9 mouse cellular contexts compared by ENCODE assay signal in the genomic region with DNA sequence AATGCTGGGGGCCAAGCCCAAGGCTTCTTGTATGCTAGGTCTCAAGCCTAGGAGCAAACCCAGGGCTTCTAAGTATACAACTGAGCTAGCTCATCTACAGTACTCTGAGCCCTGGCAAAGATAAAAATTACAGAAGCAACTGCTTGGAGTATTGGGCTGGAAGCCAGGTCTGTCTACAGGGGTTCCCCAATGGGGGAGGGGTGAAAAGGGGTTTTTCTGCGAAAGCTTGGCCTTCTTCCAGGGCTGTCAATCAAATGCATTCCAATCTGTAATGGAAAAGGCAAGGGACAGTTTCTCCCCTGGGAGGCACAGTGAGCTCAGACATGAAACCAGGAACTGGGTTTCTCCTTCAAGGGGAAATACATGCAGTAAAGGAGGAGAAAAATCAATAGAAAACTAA.
DNase-seq lines count a peak whose midpoint lies in the region; ATAC-seq lines count a peak whose summit lies in the region.
"Had no signal": no experiment of that assay in that cellular context is flagged by ENCODE, and none has a peak within 500 bp of the region (broad histone marks: within the 10 kb centered on the region; RNA-seq: fewer than 3 reads in every experiment).

No protein-coding gene starts in this region.

- H3K27ac ChIP-seq in lung, embryonic 16.5 days (ENCODE audit: low read length): 0 out of 2 replicates have a peak overlapping the region, but pooled peaks have one; percentile 24
- peak overlapping the region; percentile 57 for H3K27ac ChIP-seq in forebrain, embryonic 16.5 days (ENCODE audit: low read length)
- H3K27ac ChIP-seq in midbrain, embryonic 16.5 days (ENCODE audit: low read length): peak overlapping the region; percentile 48; the same call in 1 of the 2 replicates

- DNase-seq in gastrocnemius, postnatal 10 days: peak; percentile 14
- no peak for DNase-seq in gastrocnemius, postnatal 25 days
- DNase-seq in lung, postnatal 25 days (ENCODE audit: low spot score): no peak
- no peak for DNase-seq in cerebellum, adult 9-10 months

- 11% methylated on average over 1 of the region's 1 CpGs for WGBS in lung, embryonic 16.5 days
- WGBS in forebrain, embryonic 16.5 days: 6% methylated on average over 1 of the region's 1 CpGs
- 12% methylated on average over 1 of the region's 1 CpGs for WGBS in midbrain, embryonic 16.5 days

- no peak overlapping the region for H3K9ac ChIP-seq in lung, embryonic 16.5 days (ENCODE audit: low read length)
- no peak overlapping the region for H3K9ac ChIP-seq in forebrain, embryonic 16.5 days (replicated peaks; ENCODE audit: low read depth, low read length)
- no peak overlapping the region for H3K9ac ChIP-seq in midbrain, embryonic 16.5 days (ENCODE audit: low read depth, low read length)

- H3K4me1 ChIP-seq in lung, embryonic 16.5 days (replicated peaks; ENCODE audit: control insufficient read depth, insufficient read depth, low read length): peaks cover 26% of the 10 kb centered on the region
- H3K4me1 ChIP-seq in forebrain, embryonic 16.5 days (replicated peaks; ENCODE audit: control insufficient read depth, insufficient read depth, low read length): peaks cover 22% of the 10 kb centered on the region
- H3K4me1 ChIP-seq in midbrain, embryonic 16.5 days (ENCODE audit: control insufficient read depth, insufficient read depth, low read length): peaks cover 16% of the 10 kb centered on the region

- no peak for ATAC-seq in lung, embryonic 16.5 days (ENCODE audit: low read depth)
- peak; percentile 84 for ATAC-seq in forebrain, embryonic 16.5 days
- ATAC-seq in midbrain, embryonic 16.5 days: no peak
- ATAC-seq in megakaryocyte, adult 5-6 weeks (ENCODE audit: poor library complexity, severe bottlenecking): no peak

- no peaks in the 10 kb centered on the region for H3K27me3 ChIP-seq in lung, embryonic 16.5 days (ENCODE audit: control insufficient read depth, insufficient read depth, low read depth, low read length)
- H3K27me3 ChIP-seq in forebrain, embryonic 16.5 days (replicated peaks; ENCODE audit: control insufficient read depth, insufficient read depth, low read length): no peaks in the 10 kb centered on the region
- H3K27me3 ChIP-seq in midbrain, embryonic 16.5 days (ENCODE audit: control insufficient read depth, insufficient read depth, low read depth, low read length): no peaks in the 10 kb centered on the region

- H3K4me3 ChIP-seq in lung, embryonic 16.5 days (ENCODE audit: low read length): no peak overlapping the region
- H3K4me3 ChIP-seq in forebrain, embryonic 16.5 days (replicated peaks; ENCODE audit: low read length): no peak overlapping the region
- H3K4me3 ChIP-seq in midbrain, embryonic 16.5 days (ENCODE audit: low read depth, low read length): no peak overlapping the region

- no peaks in the 10 kb centered on the region for H3K9me3 ChIP-seq in lung, embryonic 16.5 days (ENCODE audit: control insufficient read depth, low read length)
- H3K9me3 ChIP-seq in forebrain, embryonic 16.5 days (ENCODE audit: control insufficient read depth, low read length): no peaks in the 10 kb centered on the region
- H3K9me3 ChIP-seq in midbrain, embryonic 16.5 days (replicated peaks; ENCODE audit: control insufficient read depth, low read length, poor library complexity, severe bottlenecking): no peaks in the 10 kb centered on the region
- H3K9me3 ChIP-seq: G1E had no signal

- H3K4me2 ChIP-seq in lung, embryonic 16.5 days (ENCODE audit: low read depth, low read length): no peak overlapping the region
- no peak overlapping the region for H3K4me2 ChIP-seq in forebrain, embryonic 16.5 days (ENCODE audit: low read length)
- H3K4me2 ChIP-seq in midbrain, embryonic 16.5 days (ENCODE audit: low read length): no peak overlapping the region

- no peaks in the 10 kb centered on the region for H3K36me3 ChIP-seq in lung, embryonic 16.5 days (ENCODE audit: control insufficient read depth, insufficient read depth, low read length)
- no peaks in the 10 kb centered on the region for H3K36me3 ChIP-seq in forebrain, embryonic 16.5 days (ENCODE audit: control insufficient read depth, insufficient read depth)
- H3K36me3 ChIP-seq in midbrain, embryonic 16.5 days (ENCODE audit: control insufficient read depth, insufficient read depth, low read length): no peaks in the 10 kb centered on the region
- H3K36me3 ChIP-seq: G1E had no signal
